Mouse (Mus musculus) megakaryocyte progenitor cell, adult 5-6 weeks (primary cell): Measurements from ENCODE around the gene Smim24. TPM values are rescaled to one million over a fixed set of nuclear protein-coding genes. Genes with fewer than 3 reads are reported as not detected.

Source experiments
- ATAC-seq: replicated peaks from 2 replicates; pipeline ENCODE4 v1.8.0; 2016; ENCODE audit warnings: mild to moderate bottlenecking, moderate TSS enrichment, inconsistent platforms; ENCODE audit not compliant: poor library complexity
- total RNA-seq, 2 experiments: library from RNA; stranded (forward) in 1 of 2; stranded (reverse) in 1 of 2; fragments of 157-497, 149-512 nt in 1 of 2; fragments of 200-1000 nt in 1 of 2; gene quantifications; 2 replicates each; pipeline versions ENCODE4 v1.2.3 to v1.2.4; 2015 to 2017

Smim24 gene
- total RNA-seq, 2 experiments from 2014 or later = 7.5 to 31.4 TPM

DNA sequence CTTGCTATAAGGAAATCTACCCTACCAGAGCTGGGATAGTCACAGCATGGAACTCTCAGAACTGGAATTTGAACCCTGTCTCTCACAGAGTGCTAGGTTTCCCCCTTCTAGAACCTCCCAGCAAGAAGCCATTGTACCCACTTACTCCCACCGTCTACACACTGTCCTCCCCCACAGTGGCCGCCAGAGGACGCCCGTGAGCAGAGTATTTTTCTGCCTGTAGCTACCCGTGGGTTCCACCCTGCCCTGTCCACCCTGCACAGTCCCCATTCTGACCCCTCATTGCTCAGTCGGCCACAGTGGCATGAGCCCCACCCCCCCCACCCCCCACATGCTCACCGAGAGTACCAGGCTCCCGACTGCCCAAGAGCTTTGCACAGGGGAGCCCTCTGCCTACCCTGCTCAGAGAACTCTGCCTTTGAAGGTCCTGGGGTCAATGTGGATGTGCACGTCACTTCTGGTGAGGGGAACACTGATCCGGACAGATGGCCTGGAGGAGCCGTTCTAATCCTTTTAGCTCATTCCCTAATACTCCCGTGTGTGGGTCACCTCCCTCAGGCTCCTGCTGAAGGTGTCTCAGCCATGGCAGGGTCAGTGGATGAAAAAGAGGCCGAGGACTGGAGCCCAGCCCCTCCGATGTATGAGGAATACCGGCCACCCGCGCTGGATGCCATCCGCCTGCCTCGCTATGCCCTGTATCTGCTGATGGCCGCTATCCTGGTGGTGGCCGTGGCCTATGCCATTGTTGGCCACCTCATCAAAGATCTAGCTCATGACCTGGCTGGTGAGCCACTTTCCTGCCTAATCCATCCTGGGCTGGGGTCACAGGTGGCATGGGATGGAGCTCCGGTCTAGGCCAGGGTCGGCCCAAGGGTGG is 2.8 kb upstream of the Smim24 start:
- ATAC-seq = peak; percentile 78

DNA sequence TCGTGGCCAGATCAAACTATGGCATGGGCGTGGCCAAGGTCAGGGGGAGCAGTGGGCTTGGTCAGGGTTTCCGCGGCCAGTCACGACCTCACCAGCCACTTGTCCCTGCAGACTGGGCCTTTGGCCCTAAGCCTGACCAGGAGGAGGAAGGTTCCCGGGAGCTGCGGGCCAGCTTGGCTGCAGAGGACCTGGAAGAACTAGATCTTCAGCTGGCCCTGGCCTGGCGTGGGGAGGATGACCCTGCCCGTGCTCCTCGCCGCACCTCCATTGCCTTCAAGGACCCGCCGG is 2.2 kb upstream of the Smim24 start:
- ATAC-seq = no peak

DNA sequence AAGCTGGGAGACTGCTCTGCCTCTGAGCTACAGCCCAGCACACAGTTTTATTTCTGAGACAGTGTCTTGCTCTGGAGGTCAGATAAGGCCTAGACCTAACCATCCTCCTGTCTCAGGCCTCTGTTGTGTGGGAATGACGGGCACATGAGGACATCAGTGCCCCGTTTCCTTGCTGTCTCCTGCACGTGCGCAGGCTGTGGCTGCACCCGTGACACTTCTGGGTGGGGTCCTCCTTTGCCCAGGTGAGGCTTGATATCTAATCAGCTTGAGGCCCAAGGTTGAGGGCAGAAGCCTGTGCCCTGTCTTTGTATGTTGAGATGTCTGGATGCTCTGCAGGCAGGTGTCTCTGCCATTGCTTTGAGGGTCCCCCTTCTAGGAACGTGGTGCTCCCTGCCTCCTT is 581 bp upstream of the Smim24 start:
- no peak for ATAC-seq

DNA sequence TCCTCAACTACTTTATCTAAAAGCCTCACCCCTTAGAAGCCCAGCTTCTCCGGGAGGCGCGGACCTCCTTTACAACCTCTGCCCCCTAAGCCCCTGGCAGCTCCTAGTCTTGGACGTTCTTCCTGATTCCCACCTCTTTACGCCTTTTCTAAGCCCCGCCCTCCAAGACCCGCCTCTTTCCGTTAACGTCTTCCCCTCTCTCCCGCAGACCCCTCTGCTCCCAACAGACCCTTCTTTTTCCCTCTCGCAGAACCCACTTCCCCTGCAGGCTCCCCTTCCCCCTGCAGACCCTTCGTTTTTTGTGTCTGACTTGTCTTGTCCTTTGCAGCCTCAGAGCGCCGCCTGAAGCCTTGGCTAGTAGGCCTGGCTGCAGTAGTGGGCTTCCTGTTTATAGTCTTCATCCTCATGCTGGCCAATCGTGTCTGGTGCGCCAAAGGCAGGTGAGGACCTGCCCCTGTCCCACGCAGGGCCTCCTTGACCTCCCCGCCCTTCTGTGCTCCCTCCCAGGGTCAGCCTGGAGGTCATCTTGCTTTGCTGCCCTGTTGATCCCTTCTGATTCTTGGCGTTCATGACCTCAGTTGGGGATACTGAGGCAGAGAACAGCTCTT is 709 bp downstream of the Smim24 start:
- peak; percentile 49 for ATAC-seq

DNA sequence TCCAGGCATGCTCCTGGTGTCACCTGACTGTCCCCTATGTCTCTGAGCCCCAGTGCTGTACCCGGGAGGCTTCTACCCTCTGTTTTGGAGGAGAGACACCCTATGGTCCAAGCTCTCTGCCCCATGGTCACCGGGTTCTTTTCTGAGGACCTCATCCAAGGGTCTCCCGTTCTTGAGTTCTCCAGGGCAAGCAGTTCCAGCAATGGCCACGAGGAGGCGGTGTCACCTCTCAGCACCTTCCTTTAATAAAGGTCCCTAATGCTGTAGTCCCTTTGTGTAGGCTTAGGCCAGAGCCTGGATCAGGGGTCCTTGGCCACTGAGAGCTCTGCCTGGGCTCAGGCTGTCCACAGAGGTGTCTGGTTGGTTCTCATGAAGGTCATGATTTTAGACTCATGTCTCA is 2.3 kb downstream of the Smim24 start:
- peak; percentile 73 for ATAC-seq

DNA sequence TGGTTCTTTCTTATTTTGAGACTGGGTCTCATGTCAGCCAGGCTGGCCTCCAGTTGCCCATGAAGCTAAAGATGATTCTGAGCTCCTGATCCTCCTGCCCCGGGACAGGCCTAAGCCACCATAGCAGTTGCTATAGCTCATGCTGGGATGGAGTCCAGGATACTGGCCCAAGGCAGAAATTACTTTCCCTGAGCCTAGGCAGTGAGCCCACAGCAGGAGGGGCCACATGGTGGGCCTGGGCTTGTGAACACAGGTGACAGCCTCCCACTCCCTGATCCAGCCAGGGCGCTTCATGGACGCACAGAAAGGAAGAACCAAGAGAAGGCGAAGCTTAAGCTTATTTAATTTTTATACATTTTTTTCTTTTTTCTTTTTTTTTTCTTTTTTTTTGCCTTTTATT is 3.0 kb downstream of the Smim24 start:
- no peak for ATAC-seq

DNA sequence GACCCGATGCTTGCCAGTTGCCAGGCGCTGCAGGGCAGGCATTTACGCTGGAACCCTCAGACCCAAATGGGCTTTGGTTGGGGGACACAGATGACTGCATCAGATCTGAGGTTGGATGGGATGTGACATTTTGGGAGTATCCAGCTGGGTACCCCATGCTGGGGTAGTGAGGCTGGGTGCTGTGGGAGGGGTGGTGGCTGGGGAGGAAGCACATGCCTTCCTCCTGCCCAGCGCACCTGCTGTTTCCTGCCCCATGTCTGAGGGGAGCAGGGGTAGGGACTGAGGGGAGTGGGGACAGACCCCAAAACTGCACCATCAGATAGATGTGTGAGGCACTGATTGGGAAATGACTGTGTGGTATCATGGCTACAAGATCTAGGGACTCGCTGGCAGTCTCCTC is 3.9 kb downstream of the Smim24 start:
- no peak for ATAC-seq

DNA sequence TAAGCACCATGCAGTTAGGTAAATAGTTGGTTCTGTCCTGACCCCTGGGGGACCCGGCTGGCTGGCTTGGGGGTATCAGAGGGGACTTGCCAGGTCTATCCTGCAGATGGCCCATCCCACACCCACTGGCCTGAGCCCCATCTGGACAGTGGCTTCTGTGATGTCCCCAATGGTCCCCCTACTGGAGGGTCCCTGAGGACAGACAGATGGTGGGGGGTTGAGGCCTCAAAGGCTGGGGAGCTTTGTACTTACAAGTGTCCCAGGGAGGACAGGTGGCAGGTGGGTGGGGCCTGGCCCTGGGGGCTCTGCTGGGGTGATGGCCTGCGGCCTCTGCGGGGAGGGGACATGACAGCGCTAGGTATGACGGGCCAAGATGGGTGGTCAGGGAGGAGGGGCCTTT is 6.4 kb downstream of the Smim24 start:
- no peak for ATAC-seq

DNA sequence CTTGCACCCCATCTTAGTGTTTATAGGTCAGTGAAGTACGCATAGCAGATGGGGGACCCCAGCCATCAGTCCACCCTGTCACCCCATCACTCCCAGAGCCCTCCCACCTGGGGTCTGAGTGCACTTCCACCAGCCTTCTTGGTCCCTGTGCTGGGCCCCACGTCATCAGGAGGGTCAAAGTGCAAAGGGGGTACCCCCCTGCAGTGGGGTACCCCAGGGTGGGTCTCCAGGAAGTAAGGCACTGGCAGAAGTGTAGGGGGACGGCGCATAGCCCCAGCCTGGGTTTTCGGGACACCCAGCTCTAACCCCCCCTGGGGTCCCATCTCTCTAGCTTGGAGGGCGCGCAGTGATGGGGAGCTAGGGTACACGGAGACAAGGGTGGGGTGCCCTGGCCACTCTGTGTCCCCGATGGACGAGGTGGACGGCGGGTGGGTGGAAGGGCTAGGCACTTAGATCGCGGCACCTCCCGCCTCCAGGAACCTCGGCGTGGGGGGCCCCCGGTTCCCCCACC is 7.0 kb downstream of the Smim24 start:
- no peak for ATAC-seq

DNA sequence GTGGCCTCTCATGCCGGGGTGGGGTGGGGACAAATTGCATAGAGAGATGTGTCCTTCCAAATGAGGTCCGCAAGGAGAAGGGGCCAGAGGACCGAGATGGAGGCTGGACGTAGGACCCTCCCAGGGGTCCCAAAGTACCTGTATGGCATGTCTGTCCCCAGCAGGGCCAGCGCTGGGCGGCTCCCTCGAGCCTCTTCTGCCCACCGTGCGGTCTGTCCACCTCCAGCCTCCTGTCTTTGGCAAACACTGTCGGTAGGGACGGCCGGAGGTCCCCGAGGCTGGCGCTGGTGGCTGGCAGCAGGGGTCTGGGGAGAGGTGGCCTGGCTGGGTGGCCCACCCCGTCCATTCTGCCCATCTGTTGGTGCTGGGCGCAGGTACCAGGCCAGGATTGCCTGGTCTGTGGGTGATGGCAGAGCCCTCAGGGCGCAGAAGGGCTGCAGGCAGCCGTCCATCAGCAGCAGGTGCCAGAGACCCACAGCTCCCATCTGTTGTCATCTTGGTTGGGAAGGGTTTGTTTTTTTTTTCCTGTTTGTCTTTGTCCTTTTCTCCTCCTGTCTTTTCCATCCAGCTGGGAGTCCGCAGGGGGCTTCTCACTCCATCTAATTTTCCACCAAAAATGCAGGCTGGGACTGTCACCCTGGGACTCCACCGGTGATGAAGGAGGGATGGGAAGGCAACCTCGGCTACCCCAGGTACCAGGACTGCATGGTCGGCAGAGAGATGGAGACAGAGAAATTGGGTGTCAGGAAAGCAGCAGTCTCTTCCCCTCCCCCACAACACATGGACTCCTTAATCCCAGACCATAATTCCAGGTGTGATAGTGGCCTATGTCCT is 7.7 kb downstream of the Smim24 start:
- no peak for ATAC-seq

DNA sequence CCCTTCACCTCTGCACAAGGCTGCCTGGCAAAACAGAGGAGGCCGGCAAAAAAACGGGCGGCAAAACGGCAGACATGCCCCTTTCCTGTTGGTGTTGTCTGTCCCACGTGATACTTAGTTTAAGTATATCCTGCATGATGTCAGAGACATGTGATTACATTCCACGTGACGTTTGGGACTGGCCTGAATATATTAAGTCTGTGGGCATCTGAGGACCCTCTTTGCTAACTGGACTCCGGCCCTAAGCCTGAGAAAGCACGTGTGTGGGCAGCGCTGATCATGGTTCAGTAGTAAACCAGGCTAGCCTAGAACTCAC is 8.3 kb downstream of the Smim24 start:
- ATAC-seq = no peak

DNA sequence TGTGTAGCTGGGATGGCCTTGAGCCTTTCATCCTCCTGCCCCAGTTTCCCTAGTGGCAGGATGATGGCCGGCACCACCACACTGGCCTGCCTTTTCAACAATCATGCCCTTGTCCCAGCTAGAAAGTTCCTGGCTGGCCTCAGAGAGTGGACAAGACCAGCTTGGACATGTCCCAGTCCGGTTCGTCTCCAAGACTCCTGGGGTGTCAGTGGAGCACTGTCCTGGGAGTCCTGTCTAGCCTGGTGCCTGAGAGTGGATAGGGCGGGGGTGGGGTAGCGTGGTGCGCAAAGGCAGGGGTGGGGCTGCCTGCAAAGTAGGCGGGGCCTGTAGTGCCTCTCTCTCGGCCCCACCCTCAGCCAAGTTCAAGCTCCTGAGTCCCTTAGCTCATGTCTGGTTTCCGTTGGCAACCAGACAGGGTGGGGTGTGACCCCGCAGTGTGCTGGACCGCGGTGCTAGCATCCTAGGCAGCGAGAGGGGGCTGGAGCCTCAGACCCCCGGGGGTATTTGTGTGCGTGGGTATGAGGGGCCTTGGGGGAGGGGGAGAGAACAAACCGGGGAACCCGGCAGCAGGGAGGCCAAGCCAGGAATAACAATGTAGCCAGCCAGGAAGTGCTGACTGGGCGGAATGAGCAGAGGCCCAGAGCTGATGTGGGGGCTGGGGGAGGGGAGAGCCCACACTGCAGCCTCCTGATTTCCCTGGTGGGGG is 8.8 kb downstream of the Smim24 start:
- ATAC-seq = peak; percentile 73

DNA sequence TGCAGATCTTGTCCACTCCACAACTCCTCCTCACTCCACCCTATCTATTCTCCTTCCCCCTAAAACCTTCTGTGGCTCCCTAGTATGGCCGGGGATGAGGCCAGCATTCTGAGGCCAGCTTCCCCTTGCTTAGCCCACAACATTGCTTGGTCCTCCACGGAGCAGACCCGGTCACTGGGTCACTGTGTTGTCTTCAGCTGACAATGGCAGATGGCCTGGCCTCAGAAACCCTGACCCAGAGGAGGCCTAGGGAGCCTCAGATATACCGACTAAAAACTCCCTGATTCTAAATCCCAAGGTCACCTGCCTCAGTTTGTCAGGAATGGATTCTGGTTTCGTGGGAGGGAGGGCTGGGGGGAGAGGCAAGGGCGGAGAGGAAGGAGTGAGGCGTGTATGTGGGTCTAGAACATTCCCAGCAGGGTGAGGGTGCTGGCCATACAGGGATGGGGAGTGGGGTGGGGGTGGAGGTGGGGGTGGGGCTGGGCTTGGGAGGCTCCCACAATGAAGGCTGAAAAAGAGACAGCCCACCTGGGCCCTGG is 9.4 kb downstream of the Smim24 start:
- ATAC-seq = no peak

DNA sequence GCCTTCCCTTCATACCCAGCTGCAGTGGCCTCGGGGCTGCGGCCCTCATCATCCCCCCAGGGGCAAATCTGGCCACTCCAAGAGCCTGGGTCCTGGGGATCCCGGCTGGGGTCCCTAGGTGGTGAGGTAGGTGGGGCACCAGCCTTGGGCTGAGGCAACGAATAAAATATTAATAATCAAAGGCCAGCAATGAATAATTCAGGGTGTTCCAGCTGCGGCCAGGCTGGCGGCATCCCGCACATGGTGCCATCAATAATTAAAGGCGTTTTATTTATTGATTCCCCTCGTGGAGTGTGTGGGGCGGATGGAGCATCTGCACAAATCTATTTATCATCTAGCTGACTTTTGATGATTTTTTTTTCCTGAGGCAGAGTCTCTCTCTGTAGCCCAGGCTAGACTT is 10.7 kb downstream of the Smim24 start:
- ATAC-seq = no peak

DNA sequence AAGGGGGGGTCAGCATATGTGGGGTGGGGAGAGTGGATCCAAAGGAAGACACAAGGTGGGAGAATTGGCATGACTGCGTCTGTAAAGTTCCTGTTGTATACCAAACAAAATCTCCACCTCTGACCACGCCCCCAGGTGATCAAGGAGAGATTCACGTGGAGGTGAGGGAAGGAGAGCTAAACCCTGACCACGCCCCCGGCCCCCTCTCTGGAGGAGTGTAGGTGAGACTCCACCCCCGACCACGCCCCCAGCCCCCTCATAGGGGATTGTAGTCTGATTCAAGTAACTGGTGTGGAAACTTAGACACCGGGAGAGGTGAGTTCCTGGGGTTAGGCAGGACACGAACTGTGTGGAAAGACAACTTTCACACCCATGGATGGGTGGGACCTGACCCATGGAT is 11.2 kb downstream of the Smim24 start:
- no peak for ATAC-seq

DNA sequence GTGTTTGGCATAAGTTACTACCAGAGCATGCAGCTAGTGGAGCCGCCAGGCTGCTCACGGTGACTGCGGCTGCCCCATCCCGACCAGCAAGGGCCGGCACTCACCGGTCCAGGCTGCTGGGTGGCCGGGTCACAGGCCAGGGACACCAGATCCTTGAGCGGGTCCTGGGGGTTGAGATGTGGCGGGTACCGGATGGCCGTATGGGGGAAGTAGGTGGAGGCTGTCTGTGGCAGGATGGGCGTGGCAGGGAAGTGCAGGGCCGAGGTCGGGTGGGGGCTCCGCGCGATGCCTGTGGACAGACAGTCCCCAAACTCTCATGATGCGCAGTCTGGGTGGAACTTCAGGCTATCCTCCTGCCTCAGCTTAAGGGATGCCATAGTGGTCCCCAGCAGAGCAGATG is 11.9 kb downstream of the Smim24 start:
- ATAC-seq = 0 out of 2 replicates have a peak, but pooled peaks have one; percentile 7

DNA sequence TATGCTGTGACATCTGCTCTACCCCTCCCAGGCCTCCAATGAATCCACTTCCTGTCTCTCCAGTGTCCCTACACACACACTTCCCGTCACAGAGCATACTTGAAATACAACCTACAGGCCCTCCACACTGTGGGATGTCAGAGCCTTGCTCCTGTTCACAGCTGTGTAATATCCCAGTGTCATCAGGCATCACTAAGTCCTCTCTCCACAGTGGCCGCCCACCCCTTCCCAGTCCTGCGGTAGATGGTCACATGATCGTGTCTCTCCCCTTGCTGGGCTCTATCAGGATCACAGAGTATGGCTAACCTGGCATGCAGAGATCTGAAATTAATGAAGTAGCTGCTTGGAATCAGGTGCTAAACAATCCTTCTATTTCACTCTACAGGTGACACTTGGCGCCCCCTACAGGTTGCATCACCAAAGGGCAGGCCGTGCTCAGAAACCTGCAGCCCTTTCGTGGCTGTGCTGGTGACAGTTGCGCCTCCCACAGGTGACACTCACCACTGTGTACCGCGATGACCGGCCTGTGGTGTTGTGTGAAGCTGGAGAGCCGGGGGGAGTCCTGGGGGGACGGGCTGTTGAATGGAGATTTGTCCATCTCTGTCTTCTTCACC is 12.8 kb downstream of the Smim24 start:
- peak; percentile 21; the same call in 1 of the 2 replicates for ATAC-seq

DNA sequence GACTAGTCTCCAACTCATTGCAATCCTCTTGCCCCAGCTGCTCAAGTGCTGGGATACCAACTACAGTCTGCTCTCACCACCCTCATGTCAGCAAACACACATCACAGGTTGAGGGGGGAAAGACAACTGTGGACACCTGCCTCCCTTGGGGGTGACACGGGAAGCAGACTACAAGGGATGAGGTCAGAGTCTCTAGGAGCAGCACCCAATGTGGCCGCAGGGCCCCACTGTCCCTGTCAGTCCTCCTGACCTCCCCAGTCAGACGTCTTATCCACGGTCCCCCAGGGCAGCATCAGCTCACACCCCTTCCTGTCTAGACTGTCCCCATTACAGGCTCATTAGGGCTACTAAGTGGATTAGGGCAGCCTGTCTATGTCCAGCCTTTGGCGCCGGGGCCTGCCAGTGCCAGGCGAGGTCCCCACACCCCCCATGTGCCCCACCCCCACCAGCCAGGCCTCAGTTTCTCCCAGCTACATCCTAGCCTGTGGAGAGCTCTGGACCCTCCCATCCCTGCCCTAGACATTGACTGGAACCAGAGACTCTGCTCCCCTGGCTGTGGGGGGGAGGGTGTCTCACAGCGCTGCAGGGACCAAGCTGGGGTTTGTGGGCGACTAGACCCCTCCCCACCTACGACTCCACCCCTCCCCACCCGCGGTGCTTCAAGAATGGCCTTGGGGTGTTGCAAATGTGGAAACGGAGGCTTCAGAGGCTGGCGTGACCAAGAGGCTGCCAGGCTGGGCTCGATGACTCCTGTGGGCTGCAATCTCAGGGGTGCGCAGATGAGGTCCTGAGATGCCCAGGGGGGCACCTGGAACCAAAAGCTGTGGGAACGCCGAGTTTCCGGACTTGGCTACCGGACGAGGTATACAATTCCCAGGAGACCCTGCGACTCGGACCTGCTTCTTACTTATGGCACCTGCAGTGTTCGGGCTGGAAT is 13.9 kb downstream of the Smim24 start:
- no peak for ATAC-seq
